Mouse (Mus musculus): ENCODE results near the gene Grb2.
A peak's percentile ranks its signal among the peaks of the same experiment; 100 is the strongest.

The Grb2 gene

GRCm38 (mm10) chr11:115625877-115626276, 82.5 kb downstream of the Grb2 start:
- peak; percentile 88 for DNase-seq

GRCm38 (mm10) chr11:115623487-115624070, 84.8 kb downstream of the Grb2 start:
- DNase-seq, result no peak

- DNase-seq, result no peak
Observed at GRCm38 (mm10) chr11:115619949-115620348, 88.4 kb downstream of the Grb2 start.

GRCm38 (mm10) chr11:115618732-115619516, 89.5 kb downstream of the Grb2 start:
- no peak for DNase-seq

GRCm38 (mm10) chr11:115618001-115618400, 90.4 kb downstream of the Grb2 start:
- no peak for DNase-seq

GRCm38 (mm10) chr11:115616893-115617292, 91.5 kb downstream of the Grb2 start:
- peak; percentile 57 for DNase-seq

GRCm38 (mm10) chr11:115616371-115616770, 92.0 kb downstream of the Grb2 start:
- no peak for DNase-seq

DNA sequence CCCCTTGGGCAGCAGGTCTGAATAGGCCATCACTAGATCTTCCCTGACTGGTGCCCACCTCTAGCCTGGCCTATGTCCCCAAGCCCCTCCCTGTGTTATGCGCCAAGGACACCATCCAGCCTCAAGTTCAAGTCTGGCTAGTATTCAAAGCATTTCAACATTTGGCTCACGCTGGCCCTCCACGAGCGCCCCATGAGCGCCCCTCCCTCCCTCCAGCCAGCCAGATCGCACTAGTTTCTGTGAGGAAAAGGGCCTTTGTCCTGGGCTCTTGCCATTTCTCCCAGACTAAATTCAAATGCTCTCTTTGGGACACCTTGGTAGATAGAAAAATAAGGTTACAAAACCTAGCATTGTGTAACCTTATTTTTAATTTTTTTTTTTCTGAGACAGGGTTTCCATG, 92.5 kb downstream of the Grb2 start:
- peak; percentile 55 for DNase-seq

DNA sequence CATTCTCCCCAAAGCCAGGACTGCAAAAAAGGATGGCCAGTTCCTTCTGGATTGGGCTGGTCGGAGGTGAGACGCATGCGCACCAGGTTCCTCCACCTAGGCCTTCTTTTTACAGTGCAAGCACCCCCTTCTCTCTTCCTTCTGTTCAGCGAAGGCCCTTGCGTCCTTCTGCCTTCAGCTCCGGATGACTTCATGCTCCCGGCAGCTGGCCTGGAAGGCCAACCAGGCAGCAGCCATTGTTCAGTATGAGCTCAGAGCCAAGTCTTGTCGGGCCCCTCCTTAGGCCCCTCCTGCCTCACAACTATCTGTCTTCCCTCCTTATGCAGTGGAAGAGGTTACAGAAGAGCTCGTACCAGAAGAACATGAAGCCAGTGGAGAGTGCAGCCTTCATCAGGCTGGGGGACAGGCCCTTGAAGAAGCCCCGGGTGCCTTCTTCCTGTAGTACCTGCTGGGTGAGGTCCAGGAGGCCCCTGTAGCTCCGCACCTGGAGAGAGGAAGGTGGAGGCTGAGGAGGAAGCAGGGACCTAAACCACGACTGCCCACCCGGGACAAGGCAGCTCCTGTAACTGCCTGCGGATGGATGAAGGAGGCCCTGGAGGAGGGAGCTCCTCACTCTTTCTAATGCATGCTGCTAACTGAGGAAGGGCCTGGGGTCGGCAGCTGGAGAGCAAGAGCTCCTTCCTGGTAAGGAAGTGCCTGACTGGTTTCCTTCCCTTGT, 93.1 kb downstream of the Grb2 start:
- DNase-seq, result peak; percentile 41

- DNase-seq, result no peak
Observed at GRCm38 (mm10) chr11:115614346-115615107, 93.9 kb downstream of the Grb2 start.

- DNase-seq, result peak; percentile 29
Observed at GRCm38 (mm10) chr11:115613138-115613945, 95.1 kb downstream of the Grb2 start.

DNA sequence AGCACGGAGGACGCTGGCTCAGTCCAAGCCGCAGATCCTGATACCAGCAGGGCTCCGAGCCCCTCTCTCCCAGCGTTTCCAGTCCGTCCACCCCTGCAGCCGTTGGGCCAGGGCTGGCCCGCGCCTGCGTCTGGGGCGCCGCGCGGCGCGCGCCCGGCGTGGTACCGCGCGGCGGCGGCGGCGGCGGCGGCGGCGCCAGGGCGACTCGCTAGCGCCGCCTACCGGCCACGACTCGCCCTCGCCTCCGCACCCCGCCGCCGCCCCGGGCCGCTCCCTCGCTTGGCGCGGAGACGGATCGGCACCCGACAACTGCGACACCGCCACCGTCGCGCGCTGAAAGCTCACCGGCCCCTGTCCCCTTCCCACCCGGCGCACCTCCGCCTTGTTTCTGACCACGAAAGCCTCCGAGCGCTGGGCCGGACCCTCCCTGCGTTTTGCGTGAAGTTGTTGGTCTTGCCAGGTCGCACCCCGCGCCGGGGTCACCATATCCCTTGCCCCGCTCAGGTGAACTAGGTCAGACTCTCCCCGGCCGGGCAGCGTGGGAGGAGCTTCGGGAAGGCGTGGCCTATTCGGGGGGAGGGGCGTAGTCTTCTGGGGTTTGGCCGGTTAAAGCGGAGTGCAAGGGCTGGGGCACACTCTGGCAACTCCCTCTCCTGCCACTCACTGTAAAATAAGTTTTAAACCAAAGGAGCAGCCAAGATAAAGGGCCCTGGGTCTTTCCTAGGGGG, 95.8 kb downstream of the Grb2 start, which contains the start of gene Mif4gd:
Mif4gd (minus strand) TSS at position 560 of the 728 bp plus-strand sequence.
- DNase-seq, result peak; percentile 95

GRCm38 (mm10) chr11:115612059-115612409, 96.4 kb downstream of the Grb2 start:
- DNase-seq, result peak; percentile 90

- DNase-seq, result no peak
Observed at GRCm38 (mm10) chr11:115611173-115611572, 97.2 kb downstream of the Grb2 start.

GRCm38 (mm10) chr11:115609576-115609975, 98.8 kb downstream of the Grb2 start:
- DNase-seq, result no peak

GRCm38 (mm10) chr11:115608421-115609399, 99.7 kb downstream of the Grb2 start:
- DNase-seq, result no peak

GRCm38 (mm10) chr11:115606733-115607132, 101.7 kb downstream of the Grb2 start:
- DNase-seq, result no peak

DNA sequence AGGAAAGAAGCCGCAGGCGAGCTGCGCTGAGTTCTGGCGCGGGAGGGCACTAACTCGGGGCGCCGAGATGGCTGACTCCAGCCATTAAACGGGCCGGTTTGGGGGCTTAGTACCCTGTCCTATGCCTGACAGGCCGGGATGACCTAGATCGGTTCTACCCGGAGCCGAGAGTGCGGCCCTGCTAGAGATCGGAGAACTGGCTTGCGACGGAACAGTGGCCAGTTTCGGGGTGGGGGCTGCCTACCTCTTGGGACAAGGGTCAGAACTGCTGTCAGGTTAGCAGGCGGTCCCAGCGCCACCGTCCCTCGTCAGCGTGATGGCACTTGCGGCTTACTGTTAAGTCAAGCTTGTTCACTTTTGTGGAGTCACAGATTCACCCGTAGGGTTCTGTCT, 104.1 kb downstream of the Grb2 start:
- DNase-seq, result no peak

GRCm38 (mm10) chr11:115603476-115604303, 104.7 kb downstream of the Grb2 start, which contains the start of the genes Mrps7 and Gga3:
Mrps7 (plus strand) TSS chr11:115603925.
Gga3 (minus strand) TSS chr11:115604051.
- peak; percentile 95 for DNase-seq

Data from kidney, postnatal 14 days (tissue).